Mouse (Mus musculus): ENCODE measurements around the gene Gm10837.

DNA sequence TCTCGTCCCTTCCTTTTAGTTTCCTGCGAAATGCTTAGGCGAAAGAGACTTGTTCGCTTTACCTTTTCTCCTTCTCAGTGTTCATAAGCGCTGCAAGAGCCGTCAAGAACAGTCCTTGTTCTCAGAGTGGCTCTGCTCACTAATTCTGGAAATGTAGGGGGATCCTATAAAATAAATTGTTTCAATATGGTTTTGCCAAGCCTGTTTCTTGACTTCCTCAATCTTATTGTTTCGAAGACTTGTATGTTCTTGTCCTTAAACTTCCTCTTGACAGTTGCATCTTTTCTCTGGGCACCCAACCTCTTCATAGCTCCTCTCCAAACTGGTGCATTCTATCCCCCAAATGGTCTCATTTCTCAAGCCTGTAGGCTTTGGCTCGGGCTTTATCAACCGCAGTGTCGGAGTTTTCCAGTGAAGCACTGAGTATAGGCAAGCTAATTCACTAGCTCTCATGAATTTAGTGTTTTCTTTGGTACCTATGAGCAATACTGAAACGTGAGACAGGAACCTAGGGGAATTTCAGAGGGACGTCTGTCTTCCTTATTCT, 4.7 kb upstream of the Gm10837 start:
- TF ChIP-seq CTCF (IDR thresholded peaks at IDR 0.05; ENCODE audit: extremely low read depth, insufficient read depth, insufficient read length, insufficient replicate concordance) = no peak
- TF ChIP-seq POLR2A (IDR thresholded peaks at IDR 0.05; ENCODE audit: low read depth, low read length) = no peak
